16 mouse cellular contexts compared by ENCODE assay signal in genomic region chr15:62177768-62178410, GRCm38 (mm10).
DNase-seq lines count a peak whose midpoint lies in the region; ATAC-seq lines count a peak whose summit lies in the region.
"Had no signal": no experiment of that assay in that cellular context is flagged by ENCODE, and none has a peak within 500 bp of the region (broad histone marks: within the 10 kb centered on the region; RNA-seq: fewer than 3 reads in every experiment).

No protein-coding gene starts in this region.

- H3K27ac ChIP-seq in midbrain, embryonic 11.5 days (ENCODE audit: low read depth, low read length) = no peak overlapping the region
- H3K27ac ChIP-seq: embryonic facial prominence, embryonic 13.5 days; hindbrain, embryonic 13.5 days; kidney, postnatal 0 days; midbrain, embryonic 15.5 days; neural tube, embryonic 12.5 days had no signal

- H3K27me3 ChIP-seq in midbrain, embryonic 11.5 days (ENCODE audit: control insufficient read depth, insufficient read depth, low read length) = no peaks in the 10 kb centered on the region
- H3K27me3 ChIP-seq: embryonic facial prominence, embryonic 13.5 days; hindbrain, embryonic 13.5 days; midbrain, embryonic 15.5 days; neural tube, embryonic 12.5 days had no signal

- DNase-seq in 416B (ENCODE audit: low read depth) = peak; percentile 79
- DNase-seq in CD4-positive helper T cell, adult 2 months (ENCODE audit: low read depth, low spot score) = peak; percentile 66
- no peak for DNase-seq in layer of hippocampus, postnatal 36 days
- no peak for DNase-seq in midbrain, embryonic 11.5 days (ENCODE audit: low spot score, missing footprints)
- DNase-seq in kidney, adult 11 months = no peak
- DNase-seq: adrenal gland, postnatal 36 days; cerebellum, adult 9-10 months; heart, adult 18-20 months had no signal

- peak; percentile 52 for ATAC-seq in common myeloid progenitor, adult 5-6 weeks (replicated peaks; ENCODE audit: low read depth, poor library complexity, severe bottlenecking)
- peak; percentile 59 for ATAC-seq in monocyte, adult 5-6 weeks (replicated peaks; ENCODE audit: insufficient number of reproducible peaks, low FRiP score, low TSS enrichment, poor library complexity, severe bottlenecking)
- no peak for ATAC-seq in midbrain, embryonic 11.5 days (ENCODE audit: low FRiP score)
- ATAC-seq: intestine, embryonic 16.5 days; midbrain, embryonic 15.5 days had no signal

- H3K36me3 ChIP-seq in midbrain, embryonic 11.5 days (ENCODE audit: control insufficient read depth, insufficient read depth, low read length) = no peaks in the 10 kb centered on the region
- H3K36me3 ChIP-seq: embryonic facial prominence, embryonic 13.5 days; hindbrain, embryonic 13.5 days; midbrain, embryonic 15.5 days; neural tube, embryonic 12.5 days had no signal

- WGBS in midbrain, embryonic 11.5 days = 94% methylated on average over 9 of the region's 9 CpGs

- H3K4me1 ChIP-seq in midbrain, embryonic 11.5 days (ENCODE audit: control insufficient read depth, insufficient read depth, low read length) = no peaks in the 10 kb centered on the region; the same call in 1 of the 2 replicates
- H3K4me1 ChIP-seq: embryonic facial prominence, embryonic 13.5 days; midbrain, embryonic 15.5 days; neural tube, embryonic 12.5 days had no signal

- H3K9ac ChIP-seq in midbrain, embryonic 11.5 days (ENCODE audit: low read length) = no peak overlapping the region
- H3K9ac ChIP-seq: embryonic facial prominence, embryonic 13.5 days; hindbrain, embryonic 13.5 days; midbrain, embryonic 15.5 days; neural tube, embryonic 12.5 days had no signal

- no peak overlapping the region for H3K4me2 ChIP-seq in midbrain, embryonic 11.5 days
- H3K4me2 ChIP-seq: embryonic facial prominence, embryonic 13.5 days; hindbrain, embryonic 13.5 days; midbrain, embryonic 15.5 days; neural tube, embryonic 12.5 days had no signal

- H3K4me3 ChIP-seq in midbrain, embryonic 11.5 days (ENCODE audit: low read depth, low read length) = no peak overlapping the region
- H3K4me3 ChIP-seq: embryonic facial prominence, embryonic 13.5 days; hindbrain, embryonic 13.5 days; midbrain, embryonic 15.5 days; neural tube, embryonic 12.5 days had no signal

- no peaks in the 10 kb centered on the region for H3K9me3 ChIP-seq in midbrain, embryonic 11.5 days (ENCODE audit: control insufficient read depth, low read length)
- H3K9me3 ChIP-seq: embryonic facial prominence, embryonic 13.5 days; hindbrain, embryonic 13.5 days; midbrain, embryonic 15.5 days; neural tube, embryonic 12.5 days had no signal

Comparison
In these comparisons a context has a peak if more than half of its experiments do, and no peak if none do; other contexts are left out.
1. DNase-seq: peak in 416B (single experiment) and CD4-positive helper T cell, adult 2 months (single experiment); none in layer of hippocampus, postnatal 36 days (0 of 2), midbrain, embryonic 11.5 days (single experiment) and kidney, adult 11 months (single experiment).